Mouse (Mus musculus) limb, embryonic 15.5 days (tissue): ENCODE results near the gene BC025920. TPM values are rescaled to one million over a fixed set of nuclear protein-coding genes. Genes with fewer than 3 reads are reported as not detected.
"Not testable (repeated sequence)": the region's sequence is repeated elsewhere in the genome, so short reads cannot be mapped to it uniquely, and the experiment has no call there.

Experiments used
- ATAC-seq: fragments of 200-750 bp; cut with Nextera tagmentation; 2 replicates; pipeline ENCODE4 v1.8.0; 2017; ENCODE audit warnings: low read depth, moderate TSS enrichment; ENCODE audit not compliant: insufficient number of reproducible peaks, low FRiP score, low TSS enrichment
- H3K27ac ChIP-seq: fragments of 300-500 bp; sonication (generic); 2 replicates; pipeline ENCODE4 v1.5.1; 2015; ENCODE audit warnings: moderate library complexity, mild to moderate bottlenecking, inconsistent platforms
- H3K27me3 ChIP-seq: fragments of 300-500 bp; sonication (generic); 2 replicates; pipeline ENCODE4 v1.6.1; 2015; ENCODE audit warnings: inconsistent platforms
- H3K36me3 ChIP-seq: fragments of 300-500 bp; sonication (generic); 2 replicates; pipeline ENCODE4 v1.6.1; 2015; ENCODE audit warnings: inconsistent platforms
- H3K4me1 ChIP-seq: fragments of 300-500 bp; sonication (generic); 2 replicates; pipeline ENCODE4 v1.6.1; 2015; ENCODE audit warnings: inconsistent platforms
- H3K4me2 ChIP-seq: fragments of 300-500 bp; sonication (generic); 2 replicates; pipeline ENCODE4 v1.6.1; 2015; ENCODE audit warnings: mild to moderate bottlenecking, inconsistent platforms
- H3K4me3 ChIP-seq: fragments of 300-500 bp; sonication (generic); 2 replicates; pipeline ENCODE4 v1.5.1; 2015; ENCODE audit warnings: mild to moderate bottlenecking, inconsistent platforms
- H3K9ac ChIP-seq: fragments of 300-500 bp; sonication (generic); 2 replicates; pipeline ENCODE4 v1.6.1; 2015; ENCODE audit warnings: inconsistent platforms
- H3K9me3 ChIP-seq: fragments of 300-500 bp; sonication (generic); 2 replicates; pipeline ENCODE4 v1.6.1; 2016; ENCODE audit warnings: inconsistent platforms
- WGBS: fragments of 180-500 bp; shearing (Covaris S2); methylation state at CpG from one replicate; pipeline ENCODE4 v1.1.7; 2015; 5-methylcytosine and 5-hydroxymethylcytosine counted together
- polyA plus RNA-seq: library from polyadenylated mRNA; unstranded; fragments of >200 nt; fragmentation: Nextera tagmentation; extraction: Ambion mirVana; gene quantifications from 2 replicates; pipeline ENCODE4 v1.2.1, GENCODE M21; 2015

The BC025920 gene
- polyA plus RNA-seq, 1 experiment from 2014 or later = 1.0 TPM

DNA sequence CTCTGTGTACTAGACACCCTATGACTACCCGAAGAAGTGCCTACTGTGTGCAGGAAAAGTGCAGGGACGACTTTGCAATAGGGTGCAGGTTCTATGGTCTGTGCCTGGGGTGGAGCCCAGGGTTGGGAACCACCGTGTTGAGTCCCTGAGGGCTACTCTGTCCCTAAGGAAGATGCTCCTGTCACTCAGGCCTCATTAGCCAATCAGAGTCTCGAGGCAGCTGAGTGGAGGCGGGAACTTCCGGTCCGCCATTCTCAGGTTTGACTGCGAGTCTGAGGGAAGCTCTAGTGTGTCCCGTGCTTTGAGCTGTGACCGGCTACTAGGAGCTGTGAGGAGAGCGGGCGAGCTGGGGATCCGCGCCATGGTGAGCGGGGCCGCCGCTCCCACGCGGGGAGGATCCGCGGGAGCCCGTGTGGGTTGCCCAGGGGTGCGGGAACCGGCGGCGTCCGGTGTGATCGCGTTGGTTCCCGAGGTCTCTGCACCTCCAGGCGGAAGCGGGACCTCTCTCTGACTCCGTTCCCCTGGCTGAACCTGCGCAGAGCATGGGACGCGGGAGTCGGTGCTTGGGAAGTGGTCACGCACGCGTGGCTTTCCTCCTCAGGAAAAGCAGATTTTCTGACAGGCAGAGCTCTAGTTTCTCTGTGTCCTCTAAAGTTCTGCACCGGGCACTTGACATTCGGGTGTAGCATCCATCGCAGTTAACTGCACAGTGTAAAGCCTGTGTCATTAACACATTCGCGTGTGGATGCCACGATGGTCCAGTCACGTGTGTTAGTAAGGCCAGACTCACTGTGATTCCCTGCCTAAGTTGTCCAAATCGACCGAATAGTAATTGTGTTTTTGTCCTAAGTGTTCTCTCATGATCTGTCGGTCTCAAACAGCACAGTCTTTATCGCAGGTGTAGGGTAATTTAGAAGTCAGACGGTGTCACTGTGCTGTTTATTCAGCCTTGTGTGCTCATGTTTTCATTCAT lies 43.0 kb downstream of the BC025920 start, which contains the start of gene Gm10778:
Gene Gm10778 (plus strand): TSS at position 257 of the 973 bp plus-strand sequence.
- H3K36me3 ChIP-seq = peaks cover 23% of the 10 kb centered on the region
- not testable (repeated sequence) for H3K4me1 ChIP-seq, H3K9me3 ChIP-seq, H3K27me3 ChIP-seq
- ATAC-seq = peak; percentile 83
- H3K27ac ChIP-seq = peak within 1 kb of the TSS; percentile 86
- H3K4me3 ChIP-seq = peak within 1 kb of the TSS; percentile 55
- 2% methylated on average over 35 of the region's 52 CpGs for WGBS
- peak within 1 kb of the TSS; percentile 48; the same call in 1 of the 2 replicates for H3K9ac ChIP-seq
- H3K4me2 ChIP-seq = peak within 1 kb of the TSS; percentile 56

DNA sequence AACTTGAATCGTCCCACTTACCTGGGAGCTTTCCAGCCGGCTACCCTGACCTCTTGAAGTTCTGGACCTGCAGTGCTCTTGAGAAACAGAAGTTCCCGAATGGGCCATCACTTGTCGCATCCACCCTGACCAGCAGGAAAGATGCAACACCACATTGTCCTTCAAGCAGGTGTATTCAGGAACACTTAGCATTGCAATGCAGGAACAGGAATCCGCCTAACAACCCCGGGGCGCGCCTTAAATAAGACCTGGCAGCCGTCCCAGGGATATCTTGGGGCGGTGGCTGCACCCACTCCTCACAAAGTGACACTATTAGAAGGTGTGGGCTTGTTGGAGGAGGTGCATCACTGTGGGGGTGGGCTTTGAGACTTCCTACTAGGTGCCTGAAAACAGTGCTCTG lies 49.1 kb downstream of the BC025920 start:
- 97% methylated on average over 10 of the region's 10 CpGs for WGBS
- peaks cover 50% of the 10 kb centered on the region for H3K36me3 ChIP-seq

DNA sequence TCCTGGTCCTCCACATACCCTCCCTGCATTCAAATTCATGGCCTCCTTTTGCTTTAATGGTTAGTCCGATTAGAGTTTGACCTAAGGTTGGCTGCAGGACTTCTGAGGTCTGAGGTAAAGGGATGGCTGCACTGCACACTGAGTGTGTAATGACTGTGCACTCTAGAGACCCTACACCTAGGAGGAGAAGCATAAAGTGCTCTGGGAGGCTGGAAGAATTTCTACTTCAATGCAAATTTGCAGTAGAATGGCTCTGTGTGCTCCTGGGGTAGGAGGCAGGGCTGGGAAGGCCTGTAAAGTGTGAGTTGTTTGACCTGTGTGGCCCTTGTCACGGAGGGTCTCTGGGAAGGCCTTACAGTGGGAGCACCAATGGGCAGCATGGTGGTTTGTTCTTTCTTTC lies 50.1 kb downstream of the BC025920 start:
- Histone ChIP-seq H3K4me3 (no peak overlapping the region), H3K4me1 (no peaks in the 10 kb centered on the region), H3K27me3 (no peaks in the 10 kb centered on the region), H3K36me3 (peaks cover 50% of the 10 kb centered on the region), H3K9ac (no peak overlapping the region), H3K4me2 (no peak overlapping the region), H3K9me3 (peaks cover 22% of the 10 kb centered on the region), H3K27ac (no peak overlapping the region)
- no peak for ATAC-seq
- WGBS = 92% methylated on average over 2 of the region's 2 CpGs

More for the DNA sequence above, 49.1 kb downstream of the BC025920 start:
- Histone ChIP-seq H3K4me2 (no peak overlapping the region), H3K27me3 (no peaks in the 10 kb centered on the region), H3K9me3 (peaks cover 22% of the 10 kb centered on the region), H3K9ac (no peak overlapping the region), H3K27ac (no peak overlapping the region), H3K4me1 (no peaks in the 10 kb centered on the region), H3K4me3 (no peak overlapping the region)
- ATAC-seq = no peak

Other genes with a start within 250 kb of the BC025920 start
- 13.3 and 13.4 TPM in 2 replicates for gene Mfsd12, start 248.8 kb upstream of the BC025920 start, polyA plus RNA-seq
- 0.60 and 1.6 TPM in 2 replicates for gene 4930404N11Rik, start 240.5 kb upstream of the BC025920 start, polyA plus RNA-seq
- gene Fzr1, start 227.8 kb upstream of the BC025920 start, polyA plus RNA-seq = 82.2 and 90.9 TPM in 2 replicates
- gene Dohh, start 221.8 kb upstream of the BC025920 start, polyA plus RNA-seq = 79.8 and 88.7 TPM in 2 replicates
- gene Gm48551, start 221.8 kb upstream of the BC025920 start, polyA plus RNA-seq = 2.1 and 3.1 TPM in 2 replicates
- gene Gm48552, start 217.3 kb upstream of the BC025920 start, polyA plus RNA-seq = 0.51 and 1.7 TPM in 2 replicates
- 2.9 and 3.6 TPM in 2 replicates for gene Smim24, start 213.2 kb upstream of the BC025920 start, polyA plus RNA-seq
- gene Nfic, start 150.6 kb upstream of the BC025920 start, polyA plus RNA-seq = 138 and 146 TPM in 2 replicates
- 1.1 and 1.3 TPM in 2 replicates for gene Celf5, start 123.6 kb upstream of the BC025920 start, polyA plus RNA-seq
- gene Ncln, start 109.9 kb upstream of the BC025920 start, polyA plus RNA-seq = 94.0 and 95.1 TPM in 2 replicates
- gene S1pr4, start 106.1 kb upstream of the BC025920 start, polyA plus RNA-seq = 0.67 and 0.72 TPM in 2 replicates
- 7.3 and 7.9 TPM in 2 replicates for gene Gna15, start 82.0 kb upstream of the BC025920 start, polyA plus RNA-seq
- gene Gna11, start 61.1 kb upstream of the BC025920 start, polyA plus RNA-seq = 80.4 and 81.7 TPM in 2 replicates
- gene Aes, start 46.8 kb upstream of the BC025920 start, polyA plus RNA-seq = 517 and 519 TPM in 2 replicates
- gene Tle2, start 31.7 kb upstream of the BC025920 start, polyA plus RNA-seq = 39.7 and 41.7 TPM in 2 replicates
- gene Tle6, start 5.2 kb upstream of the BC025920 start, polyA plus RNA-seq = 9.9 and 11.7 TPM in 2 replicates
- 41.7 and 42.3 TPM in 2 replicates for gene Sirt6, start 21.5 kb downstream of the BC025920 start, polyA plus RNA-seq
- 8.8 and 11.9 TPM in 2 replicates for gene Ankrd24, start 22.3 kb downstream of the BC025920 start, polyA plus RNA-seq
- 4.2 and 4.6 TPM in 2 replicates for gene Gm10778, start 42.8 kb downstream of the BC025920 start, polyA plus RNA-seq
- 12.4 and 15.8 TPM in 2 replicates for gene Zfp433, start 98.6 kb downstream of the BC025920 start, polyA plus RNA-seq
- 7.4 and 7.5 TPM in 2 replicates for gene Gm3055, start 164.9 kb downstream of the BC025920 start, polyA plus RNA-seq
- gene Gm4767, start 205.9 kb downstream of the BC025920 start, polyA plus RNA-seq = 2.8 and 4.0 TPM in 2 replicates